Comparison of ENCODE assay signal across 13 mouse cellular contexts in genomic region chr14:124485261-124485660, GRCm38 (mm10).
"Had no signal": no experiment of that assay in that cellular context is flagged by ENCODE, and none has a peak within 500 bp of the region (broad histone marks: within the 10 kb centered on the region; RNA-seq: fewer than 3 reads in every experiment).

No protein-coding gene starts in this region.

- H3K9ac ChIP-seq: limb, embryonic 15.5 days; neural tube, embryonic 13.5 days had no signal

- H3K9me3 ChIP-seq: limb, embryonic 15.5 days; midbrain, embryonic 10.5 days; neural tube, embryonic 13.5 days had no signal

- DNase-seq: kidney, adult 9 months; kidney, postnatal 36 days; lung, adult 2 months; lung, postnatal 36 days; thymus, postnatal 4 days had no signal

- ATAC-seq: intestine, embryonic 16.5 days; midbrain, embryonic 16.5 days had no signal

- H3K4me3 ChIP-seq: layer of hippocampus, adult 2 months; limb, embryonic 15.5 days; midbrain, embryonic 10.5 days; neural tube, embryonic 13.5 days had no signal

- H3K36me3 ChIP-seq: limb, embryonic 15.5 days; midbrain, embryonic 10.5 days; neural tube, embryonic 13.5 days had no signal

- H3K27me3 ChIP-seq: limb, embryonic 15.5 days; neural tube, embryonic 13.5 days had no signal

- H3K27ac ChIP-seq: kidney, postnatal 0 days; limb, embryonic 15.5 days; midbrain, embryonic 10.5 days; neural tube, embryonic 13.5 days; stomach, postnatal 0 days had no signal

- H3K4me1 ChIP-seq: limb, embryonic 15.5 days; midbrain, embryonic 10.5 days; neural tube, embryonic 13.5 days had no signal

- H3K4me2 ChIP-seq: limb, embryonic 15.5 days; neural tube, embryonic 13.5 days had no signal
